Mouse (Mus musculus): ENCODE measurements around the gene Tmem108.

- TF ChIP-seq CTCF (IDR thresholded peaks at IDR 0.05; ENCODE audit: low read depth, low read length) (no peak), POLR2A (IDR thresholded peaks at IDR 0.05; ENCODE audit: borderline replicate concordance, low read depth, low read length) (no peak)
These were observed 55.9 kb downstream of the Tmem108 start for GRCm38 (mm10) chr9:103705717-103706116.

Measured in bone marrow macrophage, adult 2 months (primary cell).